Mouse (Mus musculus): ENCODE data around the gene Btbd35f19. TPM values are rescaled to one million over a fixed set of nuclear protein-coding genes. Genes with fewer than 3 reads are reported as not detected.

The Btbd35f19 gene
- not detected for polyA plus RNA-seq (2017; shearing (Covaris generic))

GRCm38 (mm10) chrX:31383818-31384217, at the start of gene Btbd35f19:
Gene Btbd35f19 (minus strand): TSS chrX:31383918.

GRCm38 (mm10) chrX:31336154-31336553, 47.6 kb downstream of the Btbd35f19 start, which contains the start of gene Btbd35f26:
Gene Btbd35f26 (plus strand): TSS chrX:31336454.

Other genes with a start within 250 kb of the Btbd35f19 start
- gene Spin2f, start 130.0 kb downstream of the Btbd35f19 start, polyA plus RNA-seq (2017; shearing (Covaris generic)) = not detected
- gene Btbd35f26, start 47.5 kb downstream of the Btbd35f19 start, polyA plus RNA-seq (2017; shearing (Covaris generic)) = not detected
- gene Gm21883, start 190.4 kb upstream of the Btbd35f19 start, polyA plus RNA-seq (2017; shearing (Covaris generic)) = not detected
- gene Spin2e, start 235.0 kb upstream of the Btbd35f19 start, polyA plus RNA-seq (2017; shearing (Covaris generic)) = not detected

Data from activated CD4-positive, CD25-positive, alpha-beta regulatory T cell, adult 9 weeks (primary cell).